Mouse (Mus musculus) urinary bladder, postnatal 10 days (tissue): Measurements from ENCODE around the gene Otud7a.

ENCODE experiments used
- DNase-seq: peaks from one replicate; pipeline ENCODE4 v3.0.0; 2022; ENCODE audit warnings: low spot score

The Otud7a gene

DNA sequence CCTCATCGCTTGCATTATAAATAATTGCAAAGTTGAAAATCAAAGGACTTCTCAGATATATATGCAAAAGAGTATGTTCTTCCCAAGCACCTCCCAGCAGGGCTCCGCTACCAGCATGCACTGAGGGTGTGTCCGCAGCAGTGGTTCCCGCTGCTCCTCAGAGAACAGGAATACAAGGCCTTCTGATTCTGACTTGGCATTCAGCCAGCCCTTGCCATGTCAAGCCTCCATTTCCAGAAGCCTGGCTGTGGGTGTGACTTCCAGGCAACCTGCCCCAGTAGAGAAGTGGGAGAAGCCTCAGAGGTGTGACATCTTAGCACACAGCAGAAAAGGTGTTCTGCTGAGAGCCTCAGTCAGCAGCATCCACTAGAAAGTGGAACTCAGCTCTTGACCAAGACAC is 253.4 kb downstream of the Otud7a start:
- DNase-seq = no peak

DNA sequence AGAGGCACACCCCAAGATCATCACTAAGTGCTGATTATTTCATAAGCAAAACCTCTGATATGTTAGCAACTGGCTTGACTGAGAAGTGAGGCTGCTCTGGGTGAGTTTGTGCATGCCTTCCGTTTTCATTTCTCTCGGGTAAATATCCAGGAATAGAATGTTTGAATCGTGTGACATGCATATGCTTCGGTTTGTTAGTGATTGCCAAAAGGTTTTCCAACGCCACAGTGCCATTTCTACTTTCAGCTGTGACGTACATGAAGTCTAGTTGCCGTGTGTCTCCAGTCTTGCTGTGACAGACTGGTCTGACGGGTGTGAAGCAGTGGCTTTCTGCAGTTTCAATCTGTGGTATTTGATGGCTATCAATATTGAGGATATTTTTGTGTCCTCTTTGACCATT is 273.4 kb downstream of the Otud7a start:
- DNase-seq = no peak

GRCm38 (mm10) chr7:63719183-63719944 is 274.8 kb downstream of the Otud7a start:
- no peak for DNase-seq

- no peak for DNase-seq
These were observed 276.1 kb downstream of the Otud7a start for GRCm38 (mm10) chr7:63720682-63721081.

GRCm38 (mm10) chr7:63725040-63725729 is 280.6 kb downstream of the Otud7a start:
- DNase-seq = no peak

- DNase-seq = no peak
These were observed 285.1 kb downstream of the Otud7a start for GRCm38 (mm10) chr7:63729605-63730004.

DNA sequence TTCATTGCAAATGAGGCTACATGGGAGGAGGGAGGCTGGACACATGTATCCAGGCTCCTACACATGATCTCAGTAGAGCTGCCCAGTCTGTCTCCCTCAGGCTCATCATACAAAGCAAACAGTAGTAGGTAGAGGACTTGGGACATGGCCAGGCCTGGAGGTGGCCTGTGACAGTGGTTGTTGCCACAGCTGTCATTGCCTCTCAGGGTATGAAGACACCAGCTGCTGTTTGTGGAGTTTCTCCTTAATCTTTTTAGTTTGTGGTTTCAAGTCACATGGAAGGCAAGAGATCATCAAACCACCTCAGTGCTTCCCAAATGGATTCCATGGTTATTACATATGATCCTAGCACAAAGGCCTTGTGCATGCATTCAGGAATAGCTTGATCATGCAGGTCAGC is 285.5 kb downstream of the Otud7a start:
- DNase-seq = no peak

GRCm38 (mm10) chr7:63737725-63738124 is 293.2 kb downstream of the Otud7a start:
- DNase-seq = no peak

DNA sequence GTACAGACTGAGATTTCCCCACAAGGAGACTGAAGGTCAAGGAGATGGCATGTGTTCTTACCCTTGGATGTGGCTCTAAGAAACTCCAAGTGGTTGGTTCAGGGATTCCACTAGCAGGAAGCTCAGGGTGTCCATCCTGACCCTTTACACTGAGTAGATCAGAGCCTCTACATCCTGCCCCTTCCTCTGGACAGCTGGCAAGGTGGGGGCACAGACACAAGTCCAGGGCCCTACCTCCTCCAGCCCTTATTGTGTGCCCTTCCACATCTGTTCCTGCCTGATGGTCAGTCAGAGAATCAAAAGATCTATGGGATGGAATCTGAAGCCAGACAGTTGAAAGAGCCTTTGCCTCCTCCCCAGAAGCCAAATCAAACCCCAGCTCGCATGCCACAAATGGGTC is 293.6 kb downstream of the Otud7a start:
- DNase-seq = no peak

DNA sequence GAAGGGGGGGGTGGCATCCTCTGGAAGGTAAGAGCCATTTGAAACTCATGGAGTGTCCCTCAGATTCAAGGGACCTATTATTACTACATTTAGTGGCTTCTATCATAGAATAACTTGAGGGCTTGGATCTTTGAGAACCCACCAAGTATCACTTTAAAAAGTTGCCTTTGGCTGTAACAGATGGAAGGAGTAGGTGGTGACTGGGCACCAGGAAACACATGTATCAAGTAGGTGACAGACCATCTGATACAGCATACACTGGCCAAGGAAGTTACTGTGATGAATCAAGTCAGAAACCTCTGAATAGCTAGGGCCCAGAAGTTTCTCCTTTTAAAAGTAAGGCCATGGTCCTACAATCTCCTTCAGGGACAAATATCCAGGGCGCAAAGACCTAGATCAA is 298.6 kb downstream of the Otud7a start:
- no peak for DNase-seq

GRCm38 (mm10) chr7:63752081-63752480 is 307.5 kb downstream of the Otud7a start:
- no peak for DNase-seq

GRCm38 (mm10) chr7:63753274-63753751 is 308.8 kb downstream of the Otud7a start:
- no peak for DNase-seq

DNA sequence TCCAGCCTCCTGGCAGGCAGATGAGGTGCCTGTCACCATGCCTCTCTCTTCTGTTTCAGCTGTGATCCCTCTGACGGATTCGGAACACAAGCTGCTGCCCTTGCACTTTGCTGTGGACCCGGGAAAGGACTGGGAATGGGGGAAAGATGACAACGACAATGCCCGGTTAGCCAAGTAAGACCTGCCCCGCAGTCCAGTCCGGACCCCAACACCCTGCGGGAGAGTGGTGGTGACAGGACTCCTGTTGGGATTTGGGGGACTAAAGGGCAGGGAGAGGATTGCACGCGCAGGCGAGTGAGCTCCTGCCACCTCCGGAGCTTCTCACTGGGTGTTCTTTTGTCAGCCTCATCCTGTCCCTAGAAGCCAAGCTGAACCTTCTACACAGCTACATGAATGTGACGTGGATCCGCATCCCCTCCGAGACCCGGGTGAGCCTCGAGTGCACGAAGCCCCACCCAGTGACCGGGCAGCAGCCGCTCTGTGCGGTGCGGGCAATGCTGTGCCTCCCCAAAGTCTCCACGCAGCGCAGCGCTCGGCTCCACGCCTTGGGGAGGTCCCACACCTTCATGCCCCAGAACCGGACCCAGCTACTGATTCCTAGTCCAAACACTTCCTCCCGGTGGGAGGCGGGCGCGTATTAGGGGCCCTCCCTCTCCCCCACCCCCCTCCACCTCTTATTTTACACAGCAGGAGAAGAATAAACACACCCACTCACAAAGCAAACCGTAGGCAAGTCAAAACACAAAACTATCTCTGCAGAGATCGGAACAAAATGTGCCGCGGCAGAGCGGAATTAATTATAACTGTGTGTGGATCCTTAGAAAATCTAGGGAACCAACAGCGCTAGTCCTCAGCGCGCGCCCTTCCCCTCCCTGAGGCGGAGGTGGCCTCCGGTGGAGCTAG is 310.3 kb downstream of the Otud7a start:
- DNase-seq = no peak

DNA sequence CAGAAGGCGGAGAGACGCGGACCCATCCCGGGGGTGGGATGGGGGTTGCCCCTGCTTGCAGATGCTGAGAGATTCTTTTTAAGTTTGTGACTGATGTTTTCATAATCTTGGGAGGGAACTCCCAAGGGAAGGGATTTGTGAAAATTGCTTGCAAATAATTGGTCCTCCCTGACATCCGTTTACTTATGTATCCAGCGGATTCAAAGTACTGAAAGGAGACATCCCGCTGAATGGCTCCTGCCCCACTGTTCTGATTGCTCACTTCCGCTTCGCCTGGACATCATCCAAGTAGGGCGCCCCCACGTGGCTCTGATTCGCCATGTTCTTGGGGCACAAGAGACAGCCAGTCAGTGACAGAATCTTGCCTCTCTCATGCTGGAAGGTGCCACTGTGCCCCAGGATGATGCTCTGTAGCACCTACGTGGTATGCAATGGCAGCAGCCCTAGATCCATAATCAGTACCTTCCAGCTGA is 311.0 kb downstream of the Otud7a start:
- DNase-seq = no peak

GRCm38 (mm10) chr7:63757136-63757677 is 312.7 kb downstream of the Otud7a start:
- no peak for DNase-seq

DNA sequence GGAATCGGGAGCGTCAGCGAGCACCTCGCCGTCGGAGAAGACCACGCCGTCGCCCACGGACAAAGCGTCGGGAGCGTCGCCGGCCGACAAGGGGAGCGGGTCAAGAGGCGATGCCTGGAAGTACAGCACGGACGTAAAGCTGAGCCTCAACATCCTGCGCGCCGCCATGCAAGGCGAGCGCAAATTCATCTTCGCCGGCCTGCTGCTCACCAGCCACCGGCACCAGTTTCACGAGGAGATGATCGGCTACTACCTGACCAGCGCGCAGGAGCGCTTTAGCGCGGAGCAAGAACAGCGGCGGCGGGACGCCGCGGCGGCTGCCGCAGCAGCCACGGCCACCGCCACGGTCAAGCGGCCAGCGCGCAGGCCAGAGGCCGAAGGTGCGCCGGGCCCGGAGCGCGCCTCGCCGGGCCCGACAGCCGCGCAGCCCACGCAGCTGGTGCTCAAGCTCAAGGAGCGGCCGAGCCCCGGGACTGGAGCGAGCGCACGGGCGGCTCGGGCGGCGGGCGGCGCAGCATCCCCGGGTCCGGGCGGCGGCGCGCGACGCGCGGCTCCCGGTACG is 313.2 kb downstream of the Otud7a start:
- DNase-seq = no peak

DNA sequence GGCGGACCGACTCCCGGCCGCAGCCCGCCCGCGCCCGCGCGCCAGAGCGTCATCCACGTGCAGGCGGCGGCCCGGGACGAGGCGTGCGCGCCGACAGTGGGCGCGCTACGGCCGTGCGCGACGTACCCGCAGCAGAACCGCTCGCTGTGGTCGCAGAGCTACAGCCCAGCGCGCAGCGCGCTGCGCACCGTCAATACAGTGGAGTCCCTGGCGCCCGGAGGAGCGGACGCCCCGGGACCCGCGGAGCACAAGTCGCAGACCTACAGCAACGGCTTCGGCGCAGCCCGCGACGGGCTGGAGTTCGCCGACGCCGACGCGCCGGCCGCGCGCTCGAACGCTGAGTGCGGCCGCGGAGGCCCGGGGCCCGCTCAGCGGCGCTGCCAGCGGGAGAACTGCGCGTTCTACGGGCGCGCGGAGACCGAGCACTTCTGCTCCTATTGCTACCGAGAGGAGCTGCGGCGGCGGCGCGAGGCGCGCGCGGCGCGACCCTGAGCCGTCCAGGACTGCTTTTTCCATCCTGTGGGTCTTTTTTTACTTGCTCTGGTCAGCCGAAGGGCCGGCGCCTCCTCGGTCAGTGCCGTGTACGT is 313.8 kb downstream of the Otud7a start:
- no peak for DNase-seq

- no peak for DNase-seq
These were observed 315.1 kb downstream of the Otud7a start for GRCm38 (mm10) chr7:63759606-63760005.

GRCm38 (mm10) chr7:63762529-63762928 is 318.0 kb downstream of the Otud7a start:
- no peak for DNase-seq

- DNase-seq = no peak
These were observed 324.0 kb downstream of the Otud7a start for GRCm38 (mm10) chr7:63768398-63769029.

DNA sequence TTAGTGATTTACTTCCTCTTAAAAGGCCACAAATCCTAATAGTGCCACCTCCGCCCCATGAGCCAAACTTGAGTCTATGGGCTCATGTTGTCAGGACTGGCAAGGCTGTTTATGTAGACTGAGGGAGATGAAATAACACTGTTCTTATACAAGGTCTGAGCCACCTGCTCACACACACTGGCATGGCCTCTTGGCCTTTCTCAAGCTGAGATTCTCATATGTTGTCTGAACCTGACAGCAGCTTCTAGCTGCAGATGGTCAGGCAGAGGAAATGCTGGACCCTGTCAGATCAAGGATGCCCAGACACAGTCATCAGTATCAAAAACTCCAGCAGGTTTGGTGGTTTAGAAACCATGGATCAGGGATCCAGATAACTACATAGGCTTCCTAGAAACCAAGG is 328.7 kb downstream of the Otud7a start:
- no peak for DNase-seq
